Mouse (Mus musculus): ENCODE results near the gene Ptprm. TPM values are rescaled to one million over a fixed set of nuclear protein-coding genes. Genes with fewer than 3 reads are reported as not detected.
A peak's percentile ranks its signal among the peaks of the same experiment; 100 is the strongest.
"Not testable (repeated sequence)": the region's sequence is repeated elsewhere in the genome, so short reads cannot be mapped to it uniquely, and the experiment has no call there.

Gene Ptprm
- total RNA-seq, 4 experiments from 2014 or later = 41.9 to 47.3 (median 44.4) TPM

DNA sequence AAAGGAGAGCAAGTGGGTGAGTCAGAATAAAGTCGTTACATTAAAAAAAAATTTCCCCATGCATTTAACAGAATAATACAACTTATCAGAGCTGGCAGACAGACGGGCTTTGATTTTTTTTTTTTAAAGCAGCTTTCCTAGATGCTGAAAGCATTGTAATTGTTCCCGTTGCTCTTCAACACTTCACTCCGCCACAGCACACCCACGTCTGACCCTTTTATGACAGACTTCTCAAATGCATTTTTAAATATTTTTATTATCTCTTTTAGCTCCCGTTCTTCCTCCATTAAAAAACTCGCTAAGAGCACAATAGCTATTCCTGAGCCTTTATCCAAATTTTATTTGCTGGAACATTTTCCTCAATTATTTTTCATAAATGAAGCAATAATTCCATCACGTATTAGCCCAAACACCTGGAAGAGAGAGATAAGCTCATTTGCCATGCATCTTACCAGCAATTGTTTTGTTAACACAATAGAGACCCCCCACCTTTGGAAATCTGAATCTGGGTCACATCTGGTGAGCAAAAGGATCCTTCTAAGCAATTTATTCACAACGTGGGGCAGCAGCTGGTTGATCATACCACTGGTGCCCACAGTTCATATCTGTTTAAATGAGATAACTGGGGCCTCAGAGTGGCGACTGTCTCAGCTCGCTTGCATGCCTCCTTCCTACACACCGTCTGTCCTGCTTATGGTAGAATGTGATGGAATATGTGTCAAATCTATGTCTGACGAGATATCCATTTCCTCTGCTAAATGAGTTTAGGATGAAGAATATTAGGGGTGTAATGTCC is 463.0 kb downstream of the Ptprm start:
- no peak for DNase-seq (ENCODE audit: low spot score in 2 of 2)

- DNase-seq (ENCODE audit: low spot score in 2 of 2) = no peak
Observed at GRCm38 (mm10) chr17:66882304-66882703, 472.0 kb downstream of the Ptprm start.

DNA sequence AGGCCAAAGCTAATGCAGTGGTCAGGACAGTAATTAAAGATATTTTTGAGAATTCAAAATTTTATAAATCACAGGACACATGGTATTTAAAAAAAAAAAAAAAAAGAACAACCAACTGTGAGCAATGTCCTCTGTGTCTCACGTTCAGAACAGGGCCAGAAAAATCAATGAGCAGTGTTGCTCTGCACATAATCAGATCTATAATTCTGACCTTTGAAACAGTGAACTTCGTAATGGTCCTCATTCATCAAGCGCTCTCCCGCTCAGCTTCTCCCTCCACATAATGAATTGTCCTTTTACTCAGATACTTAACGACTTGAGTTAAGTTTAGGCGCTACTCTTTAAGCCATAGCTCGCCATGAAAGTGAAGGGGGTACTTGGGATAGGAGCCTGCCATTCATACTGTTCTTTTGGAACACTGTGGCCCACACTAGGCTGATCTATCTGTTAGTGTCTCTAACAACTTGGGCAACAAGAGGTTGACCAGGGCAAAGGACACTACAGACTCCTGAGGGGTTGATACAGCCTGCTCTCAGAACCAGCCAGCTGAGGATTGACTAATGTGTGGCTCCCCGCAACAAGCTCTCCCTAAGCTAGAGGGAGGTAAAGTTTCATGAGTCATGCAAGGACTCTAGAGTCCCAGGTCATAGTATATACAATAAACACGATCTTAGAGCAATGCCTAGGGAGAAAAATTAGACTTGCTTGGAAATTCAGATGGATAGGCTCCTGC is 473.1 kb downstream of the Ptprm start:
- DNase-seq (ENCODE audit: low spot score in 2 of 2) = no peak

- DNase-seq (ENCODE audit: low spot score in 2 of 2) = no peak
Observed at GRCm38 (mm10) chr17:66879151-66879550, 475.1 kb downstream of the Ptprm start.

DNA sequence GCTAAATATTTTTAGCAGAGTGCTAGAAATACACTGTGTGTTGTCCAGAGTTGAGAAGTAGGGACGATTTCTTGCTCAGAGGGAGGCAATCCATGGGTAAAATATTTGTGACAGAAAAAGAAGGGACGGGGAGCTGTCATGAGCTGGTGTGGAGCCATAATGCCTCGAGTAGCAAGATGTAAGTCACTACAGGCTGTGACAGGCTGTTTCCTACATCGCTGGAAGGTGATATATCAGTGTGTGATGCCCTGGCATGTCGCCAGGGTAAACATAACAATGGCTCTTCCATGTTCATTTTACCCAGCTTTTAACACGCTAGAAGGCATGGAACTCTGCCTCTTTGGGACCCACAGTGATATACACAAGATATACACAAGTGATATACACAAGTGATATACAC is 476.7 kb downstream of the Ptprm start:
- no peak for DNase-seq (ENCODE audit: low spot score in 2 of 2)

DNA sequence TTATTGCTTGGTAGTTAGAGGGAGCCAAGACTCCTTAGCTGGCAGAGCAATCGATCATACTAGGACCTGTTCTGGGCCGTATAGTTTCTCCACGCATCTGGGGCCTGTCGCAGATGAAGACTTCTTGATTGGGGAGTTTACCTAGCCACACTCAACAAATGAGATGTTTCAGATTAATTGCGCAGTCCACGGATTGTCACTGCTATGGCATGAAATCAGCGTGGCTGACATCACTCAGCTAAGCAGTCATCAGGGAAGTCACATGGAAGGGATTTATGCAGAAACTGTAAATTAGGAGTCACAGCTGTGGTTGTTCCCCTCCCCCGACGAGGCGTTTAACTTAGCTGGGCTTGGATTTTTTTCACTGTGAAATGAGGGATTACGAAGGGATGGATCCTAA is 479.4 kb downstream of the Ptprm start:
- DNase-seq (ENCODE audit: low spot score in 2 of 2) = peak in 1 of 2 experiments; percentile 8

DNA sequence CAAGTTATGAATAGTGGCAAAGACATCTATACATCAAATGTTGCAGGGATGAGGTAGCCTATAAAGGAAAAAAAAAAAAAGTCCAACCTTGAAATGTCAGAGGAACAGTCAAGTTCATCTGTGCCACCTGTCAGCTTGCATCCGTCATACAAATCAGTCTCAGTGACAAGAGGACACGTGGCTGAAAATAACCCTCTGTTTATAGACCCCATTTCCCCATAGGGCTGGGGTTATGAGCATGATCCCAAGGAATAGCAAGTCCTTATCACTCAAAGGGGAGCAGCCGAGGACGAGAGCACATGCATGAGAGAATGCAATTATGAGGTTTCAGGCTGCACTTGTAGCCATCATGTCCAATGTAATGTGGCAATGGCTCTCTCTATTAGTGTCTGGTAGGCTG is 482.9 kb downstream of the Ptprm start:
- DNase-seq (ENCODE audit: low spot score in 2 of 2) = no peak

GRCm38 (mm10) chr17:66869581-66870002 is 484.7 kb downstream of the Ptprm start:
- DNase-seq (ENCODE audit: low spot score in 2 of 2) = no peak

- no peak for DNase-seq (ENCODE audit: low spot score in 2 of 2)
Observed at GRCm38 (mm10) chr17:66864441-66864840, 489.8 kb downstream of the Ptprm start.

DNA sequence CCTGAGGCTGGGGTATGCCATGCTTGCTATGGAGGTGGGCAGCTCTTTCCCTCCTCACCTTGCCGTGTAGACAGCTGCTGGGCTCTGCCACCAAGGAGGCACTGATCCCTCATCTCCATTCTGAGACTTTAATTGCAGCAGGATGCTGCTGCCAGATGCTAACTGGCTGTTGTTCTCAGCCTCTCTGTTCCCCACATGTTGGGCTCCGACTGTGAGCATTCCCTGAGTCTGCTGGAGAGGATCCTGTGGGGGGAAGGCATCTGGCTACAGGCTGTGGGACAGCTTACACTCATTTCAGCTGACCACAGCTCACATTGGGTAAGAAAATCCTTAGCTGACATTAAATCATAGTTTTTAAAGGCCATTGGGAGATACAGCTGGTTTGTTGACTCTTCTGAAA is 492.7 kb downstream of the Ptprm start:
- no peak for DNase-seq (ENCODE audit: low spot score in 2 of 2)

DNA sequence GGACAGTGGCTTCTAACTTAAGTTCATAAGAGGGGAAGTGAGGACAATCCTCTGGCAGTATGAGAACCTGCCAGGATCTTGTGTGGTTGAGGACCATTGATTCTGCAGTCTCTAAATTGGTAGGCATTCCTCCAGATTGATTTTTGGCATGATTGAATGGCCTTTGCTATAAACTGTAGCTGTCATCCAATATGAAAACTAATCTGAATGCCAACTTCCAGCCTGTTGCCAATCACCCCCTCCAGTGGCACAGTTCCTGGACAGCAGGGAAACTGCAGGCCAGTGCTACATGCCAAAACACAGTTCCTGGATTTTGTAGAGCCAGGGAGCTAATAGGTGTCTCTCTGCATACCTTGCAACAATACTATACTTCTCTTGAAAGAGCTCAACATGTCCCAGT is 495.5 kb downstream of the Ptprm start:
- no peak for DNase-seq (ENCODE audit: low spot score in 2 of 2)

- DNase-seq (ENCODE audit: low spot score in 2 of 2) = no peak
Observed at GRCm38 (mm10) chr17:66852496-66852895, 501.8 kb downstream of the Ptprm start.

GRCm38 (mm10) chr17:66847011-66847410 is 507.2 kb downstream of the Ptprm start:
- not testable (repeated sequence) for DNase-seq (ENCODE audit: low spot score in 2 of 2)

- no peak for DNase-seq (ENCODE audit: low spot score in 2 of 2)
Observed at GRCm38 (mm10) chr17:66822347-66822746, 531.9 kb downstream of the Ptprm start.

- DNase-seq (ENCODE audit: low spot score in 2 of 2) = no peak
Observed at GRCm38 (mm10) chr17:66817380-66817779, 536.9 kb downstream of the Ptprm start.

- DNase-seq (ENCODE audit: low spot score in 2 of 2) = no peak
Observed at GRCm38 (mm10) chr17:66815921-66816320, 538.3 kb downstream of the Ptprm start.

DNA sequence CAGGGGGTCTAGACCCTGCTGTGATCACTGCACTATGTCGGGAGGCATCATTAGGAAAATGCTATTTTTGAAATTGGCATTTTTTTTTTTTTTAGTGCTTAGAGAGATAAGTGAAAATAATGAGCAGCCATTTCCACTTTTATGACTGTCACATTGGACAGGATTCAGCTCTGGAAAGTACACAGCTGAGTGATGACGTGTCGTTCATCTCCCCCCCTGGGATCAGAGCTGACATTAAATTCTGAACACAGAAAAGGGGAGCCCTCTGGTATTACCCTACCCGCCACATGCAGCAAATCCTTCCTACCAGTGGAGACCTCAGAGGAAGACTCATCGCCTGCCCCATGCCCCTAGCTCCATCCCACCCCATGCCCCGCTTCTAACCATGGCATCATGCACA is 540.5 kb downstream of the Ptprm start:
- no peak for DNase-seq (ENCODE audit: low spot score in 2 of 2)

DNA sequence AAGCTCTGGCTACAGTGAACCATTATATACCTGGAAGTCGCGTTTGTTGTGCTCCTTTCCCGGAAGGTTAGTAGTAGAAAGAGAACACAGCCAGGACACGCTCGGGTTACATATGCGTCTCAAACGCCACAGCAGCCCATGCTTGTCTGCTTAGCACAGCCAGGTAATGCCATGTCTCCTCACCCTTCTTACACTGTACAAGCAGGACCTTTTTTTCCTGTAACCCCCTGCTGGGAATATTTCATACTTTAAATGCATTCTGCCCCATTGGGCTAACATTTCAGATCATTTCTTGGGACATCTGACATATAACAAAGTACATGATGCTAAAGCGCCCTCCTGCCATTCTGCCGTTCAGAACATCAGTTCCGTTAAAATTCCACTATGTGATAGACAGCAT is 540.9 kb downstream of the Ptprm start:
- no peak for DNase-seq (ENCODE audit: low spot score in 2 of 2)

DNA sequence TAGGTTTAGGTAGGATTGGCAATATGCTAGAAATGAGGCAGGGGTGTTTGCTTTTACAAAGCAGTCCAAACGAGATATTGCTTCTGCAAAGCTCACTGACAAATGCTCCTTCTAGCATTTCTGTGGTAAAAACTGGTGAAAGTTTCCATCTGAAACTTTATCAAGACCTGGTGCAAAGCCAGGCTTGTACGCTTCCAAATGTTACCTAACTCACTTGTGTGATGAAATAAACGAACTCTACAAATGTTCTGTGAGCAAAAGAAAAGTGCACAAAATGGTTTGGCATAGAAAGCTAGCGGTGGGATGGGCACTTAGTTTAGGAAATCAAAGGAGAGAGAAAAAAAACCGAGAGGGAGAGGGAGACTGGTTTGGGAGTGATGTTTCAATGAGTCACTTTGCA is 544.5 kb downstream of the Ptprm start:
- DNase-seq (ENCODE audit: low spot score in 2 of 2) = no peak

DNA sequence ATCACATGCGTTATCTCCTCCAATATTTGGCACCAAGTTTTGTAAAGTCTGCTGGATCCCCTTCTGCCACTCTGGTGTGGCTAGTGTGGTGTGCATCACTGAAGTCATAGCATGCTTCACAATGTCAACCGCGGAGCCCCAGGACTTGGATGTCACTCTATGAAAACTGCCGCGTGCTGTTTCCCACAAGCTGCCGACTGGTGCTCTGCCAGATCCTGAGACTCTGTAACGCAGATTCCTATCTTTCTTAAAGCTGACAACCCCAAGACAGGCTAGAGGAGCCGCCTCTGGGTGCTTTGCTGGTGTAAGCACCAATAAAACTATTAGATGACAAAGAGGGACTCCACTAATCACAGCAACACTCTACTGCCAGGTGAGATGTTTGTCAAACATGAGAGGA is 546.1 kb downstream of the Ptprm start:
- no peak for DNase-seq (ENCODE audit: low spot score in 2 of 2)

DNA sequence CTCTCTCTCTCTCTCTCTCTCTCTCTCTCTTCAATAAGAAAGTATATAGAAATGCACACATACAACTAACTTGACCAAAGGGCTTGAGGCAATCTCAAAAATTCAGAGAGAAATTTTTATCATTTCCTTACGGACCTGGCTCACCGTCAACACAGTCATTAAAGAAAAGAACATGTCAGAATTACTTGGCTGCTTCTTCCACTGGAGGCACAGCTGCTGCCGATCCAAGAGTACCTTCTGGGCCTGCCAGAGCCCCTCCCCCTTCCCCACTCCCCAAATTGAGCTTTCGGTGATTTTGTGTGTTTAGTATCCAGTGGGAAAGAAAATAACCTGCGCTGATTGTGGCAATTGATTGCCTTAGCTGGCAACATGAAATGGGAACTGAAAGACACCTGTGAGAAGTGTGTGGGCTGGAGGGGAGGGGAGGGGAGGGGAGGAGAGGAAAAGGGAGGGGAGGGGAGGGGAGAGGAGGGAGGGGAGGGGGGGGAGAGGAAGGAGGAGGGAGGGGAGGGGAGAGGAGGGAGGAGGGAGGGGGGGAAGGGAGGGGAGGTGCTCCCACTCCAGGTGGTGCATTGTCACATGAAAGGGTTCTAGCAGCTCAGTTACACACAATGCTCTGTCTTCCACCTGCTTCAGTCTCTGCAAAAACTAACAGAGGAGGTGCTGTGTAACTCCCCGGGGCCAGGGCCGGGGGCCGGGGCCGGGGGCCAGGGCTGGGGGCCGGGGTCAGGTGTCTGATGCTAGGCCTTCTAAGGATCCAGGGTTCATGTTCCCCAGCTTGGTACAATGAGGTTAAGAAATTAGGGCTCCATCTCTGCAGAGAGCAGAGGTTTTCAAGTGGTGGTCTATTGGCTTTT is 552.2 kb downstream of the Ptprm start:
- DNase-seq (ENCODE audit: low spot score in 2 of 2) = no peak

- no peak for DNase-seq (ENCODE audit: low spot score in 2 of 2)
Observed at GRCm38 (mm10) chr17:66800231-66800630, 554.0 kb downstream of the Ptprm start.
